Mouse (Mus musculus): ENCODE data around the gene Gsta3.

Gsta3 gene

GRCm38 (mm10) chr1:21301686-21302085, 61.3 kb downstream of the Gsta3 start:
- DNase-seq (ENCODE audit: low spot score): no peak

- no peak for DNase-seq (ENCODE audit: low spot score)
These were observed 63.8 kb downstream of the Gsta3 start for GRCm38 (mm10) chr1:21304174-21304573.

GRCm38 (mm10) chr1:21304646-21305045, 64.3 kb downstream of the Gsta3 start:
- no peak for DNase-seq (ENCODE audit: low spot score)

GRCm38 (mm10) chr1:21305443-21305842, 65.1 kb downstream of the Gsta3 start:
- DNase-seq (ENCODE audit: low spot score): no peak

GRCm38 (mm10) chr1:21314336-21314735, 73.9 kb downstream of the Gsta3 start:
- DNase-seq (ENCODE audit: low spot score): no peak
